In the genomic region with DNA sequence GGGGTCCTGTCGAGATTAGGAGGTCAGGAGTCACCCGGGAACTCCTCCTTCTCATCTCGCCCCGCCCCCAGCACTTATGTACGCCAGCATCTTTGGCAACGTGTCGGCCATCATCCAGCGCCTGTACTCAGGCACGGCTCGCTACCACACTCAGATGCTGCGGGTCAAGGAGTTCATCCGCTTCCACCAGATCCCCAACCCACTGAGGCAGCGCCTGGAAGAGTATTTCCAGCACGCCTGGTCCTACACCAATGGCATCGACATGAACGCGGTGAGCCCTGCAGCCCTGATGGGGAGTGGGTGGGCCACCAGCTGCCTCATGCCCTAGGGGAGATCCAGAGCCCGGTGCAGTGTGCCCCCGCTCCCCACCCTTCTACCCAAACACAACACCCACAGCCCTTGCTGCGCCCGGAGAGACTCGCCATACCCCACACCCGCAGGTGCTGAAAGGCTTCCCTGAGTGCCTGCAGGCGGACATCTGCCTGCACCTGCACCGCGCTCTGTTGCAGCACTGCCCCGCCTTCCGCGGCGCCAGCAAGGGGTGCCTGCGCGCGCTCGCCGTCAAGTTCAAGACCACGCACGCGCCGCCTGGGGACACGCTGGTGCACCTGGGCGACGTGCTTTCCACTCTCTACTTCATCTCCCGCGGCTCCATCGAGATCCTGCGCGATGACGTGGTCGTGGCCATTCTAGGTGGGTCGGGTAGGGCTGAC, we compare ENCODE assay signal across 7 mouse cellular contexts. TPM values are rescaled to one million over a fixed set of nuclear protein-coding genes. Genes with fewer than 3 reads are reported as not detected.
DNase-seq lines count a peak whose midpoint lies in the region; ATAC-seq and TF ChIP-seq lines count a peak whose summit lies in the region.

No protein-coding gene starts in this region.

- TF ChIP-seq CTCF in testis, adult 2 months (IDR thresholded peaks at IDR 0.05; ENCODE audit: control insufficient read depth, insufficient read depth, insufficient replicate concordance, low read depth, low read length) = no peak

- WGBS in embryonic facial prominence, embryonic 12.5 days = 1% methylated on average over 50 of the region's 50 CpGs
- WGBS in intestine, embryonic 16.5 days = 2% methylated on average over 50 of the region's 50 CpGs
- under 1% methylated on average over 50 of the region's 50 CpGs for WGBS in midbrain, embryonic 10.5 days
- WGBS in stomach, embryonic 16.5 days = 2% methylated on average over 50 of the region's 50 CpGs

- ATAC-seq in embryonic facial prominence, embryonic 12.5 days (ENCODE audit: insufficient number of reproducible peaks, insufficient read depth, low FRiP score, low TSS enrichment) = 0 out of 2 replicates have a peak, but pooled peaks have one; percentile 44
- ATAC-seq in intestine, embryonic 16.5 days = peak; percentile 69
- ATAC-seq in stomach, embryonic 16.5 days (ENCODE audit: insufficient read depth, low FRiP score) = no peak

- H3K9ac ChIP-seq in embryonic facial prominence, embryonic 12.5 days = 0 out of 2 replicates have a peak overlapping the region, but pooled peaks have one; percentile 11
- H3K9ac ChIP-seq in intestine, embryonic 16.5 days (ENCODE audit: low read depth, low read length) = peak overlapping the region; percentile 38
- 0 out of 2 replicates have a peak overlapping the region, but pooled peaks have one; percentile 17 for H3K9ac ChIP-seq in stomach, embryonic 16.5 days (ENCODE audit: low read length)

- no peaks in the 10 kb centered on the region for H3K36me3 ChIP-seq in testis, adult 2 months (ENCODE audit: control insufficient read depth, insufficient read depth, low read length)
- H3K36me3 ChIP-seq in embryonic facial prominence, embryonic 12.5 days = no peaks in the 10 kb centered on the region
- no peaks in the 10 kb centered on the region for H3K36me3 ChIP-seq in intestine, embryonic 16.5 days (ENCODE audit: control insufficient read depth, insufficient read depth, low read length)
- no peaks in the 10 kb centered on the region for H3K36me3 ChIP-seq in midbrain, embryonic 10.5 days
- H3K36me3 ChIP-seq in stomach, embryonic 16.5 days (ENCODE audit: control insufficient read depth, insufficient read depth, low read length) = no peaks in the 10 kb centered on the region

- H3K27ac ChIP-seq in testis, adult 2 months (ENCODE audit: control insufficient read depth, insufficient read depth, low read depth, low read length) = no peak overlapping the region
- H3K27ac ChIP-seq in embryonic facial prominence, embryonic 12.5 days = no peak overlapping the region
- H3K27ac ChIP-seq in intestine, embryonic 16.5 days (ENCODE audit: low read length) = no peak overlapping the region
- peak overlapping the region; percentile 49 for H3K27ac ChIP-seq in midbrain, embryonic 10.5 days (replicated peaks)
- H3K27ac ChIP-seq in stomach, embryonic 16.5 days (ENCODE audit: low read length) = no peak overlapping the region

- H3K4me2 ChIP-seq in embryonic facial prominence, embryonic 12.5 days (replicated peaks) = peak overlapping the region; percentile 56
- H3K4me2 ChIP-seq in intestine, embryonic 16.5 days (ENCODE audit: low read depth, low read length) = peak overlapping the region; percentile 68
- peak overlapping the region; percentile 46 for H3K4me2 ChIP-seq in stomach, embryonic 16.5 days (ENCODE audit: low read depth, low read length)

- no peak for DNase-seq in testis, postnatal 10 days (ENCODE audit: low spot score)
- peak; percentile 57 for DNase-seq in midbrain, embryonic 10.5 days (ENCODE audit: low spot score)
- DNase-seq in adrenal gland, postnatal 36 days = no peak

- H3K27me3 ChIP-seq in testis, adult 2 months (ENCODE audit: control insufficient read depth, insufficient read depth, low read length) = no peaks in the 10 kb centered on the region
- peaks cover 28% of the 10 kb centered on the region for H3K27me3 ChIP-seq in embryonic facial prominence, embryonic 12.5 days
- peaks cover 10% of the 10 kb centered on the region for H3K27me3 ChIP-seq in intestine, embryonic 16.5 days (replicated peaks; ENCODE audit: control insufficient read depth, insufficient read depth, low read length)
- peaks cover 35% of the 10 kb centered on the region for H3K27me3 ChIP-seq in midbrain, embryonic 10.5 days (ENCODE audit: low read depth, poor library complexity, severe bottlenecking)
- H3K27me3 ChIP-seq in stomach, embryonic 16.5 days (ENCODE audit: control insufficient read depth, insufficient read depth, low read length) = peaks cover 5% of the 10 kb centered on the region; the same call in 1 of the 2 replicates

- TF ChIP-seq POLR2A in testis, adult 2 months (IDR thresholded peaks at IDR 0.05; ENCODE audit: control insufficient read depth, low read depth, low read length) = no peak

- H3K4me1 ChIP-seq in testis, adult 2 months (ENCODE audit: control insufficient read depth, insufficient read depth, low read length) = peaks cover 11% of the 10 kb centered on the region
- H3K4me1 ChIP-seq in embryonic facial prominence, embryonic 12.5 days = peaks cover 8% of the 10 kb centered on the region; the same call in 1 of the 2 replicates
- peaks cover 8% of the 10 kb centered on the region for H3K4me1 ChIP-seq in intestine, embryonic 16.5 days (ENCODE audit: control insufficient read depth, insufficient read depth, low read length)
- peaks cover 15% of the 10 kb centered on the region for H3K4me1 ChIP-seq in midbrain, embryonic 10.5 days
- H3K4me1 ChIP-seq in stomach, embryonic 16.5 days (ENCODE audit: control insufficient read depth, insufficient read depth, low read length) = peaks cover 5% of the 10 kb centered on the region; the same call in 1 of the 2 replicates

- H3K4me3 ChIP-seq in testis, adult 2 months (ENCODE audit: control insufficient read depth, low read depth, low read length) = peak overlapping the region; percentile 43
- peak overlapping the region; percentile 31 for H3K4me3 ChIP-seq in embryonic facial prominence, embryonic 12.5 days
- H3K4me3 ChIP-seq in intestine, embryonic 16.5 days (ENCODE audit: low read length) = peak overlapping the region; percentile 37
- peak overlapping the region; percentile 58 for H3K4me3 ChIP-seq in midbrain, embryonic 10.5 days
- peak overlapping the region; percentile 18 for H3K4me3 ChIP-seq in stomach, embryonic 16.5 days (replicated peaks; ENCODE audit: low read length)

- H3K9me3 ChIP-seq in embryonic facial prominence, embryonic 12.5 days = no peaks in the 10 kb centered on the region
- no peaks in the 10 kb centered on the region for H3K9me3 ChIP-seq in intestine, embryonic 16.5 days (ENCODE audit: control insufficient read depth, low read length)
- H3K9me3 ChIP-seq in midbrain, embryonic 10.5 days (replicated peaks) = no peaks in the 10 kb centered on the region
- H3K9me3 ChIP-seq in stomach, embryonic 16.5 days (replicated peaks; ENCODE audit: control insufficient read depth, low read length) = no peaks in the 10 kb centered on the region

RNA-seq across cellular contexts. Expression of a gene that starts 12.3 kb away (rescaled TPM):
- 0.41 and 0.46 TPM in 2 replicates for polyA plus RNA-seq in testis, adult 2 months (2012; rRNA removed)
- 1.3 and 3.4 TPM in 2 replicates for polyA plus RNA-seq in embryonic facial prominence, embryonic 12.5 days (2016; fragmentation: Nextera tagmentation; extraction: Ambion mirVana)
- 2.1 and 2.6 TPM in 2 replicates for polyA plus RNA-seq in intestine, embryonic 16.5 days (2015; fragmentation: Nextera tagmentation; extraction: Ambion mirVana)
- polyA plus RNA-seq in midbrain, embryonic 10.5 days (2016; fragmentation: Nextera tagmentation; extraction: Ambion mirVana) = 0.31 and 0.33 TPM in 2 replicates
- 0.46 and 0.92 TPM in 2 replicates for polyA plus RNA-seq in stomach, embryonic 16.5 days (2015; fragmentation: Nextera tagmentation; extraction: Ambion mirVana)
- total RNA-seq in adrenal gland, postnatal 36 days (2021) = under 1 TPM in 1 of 2 experiments, not detected in 1; 0.13 TPM

RNA-seq across cellular contexts. Expression of a gene that starts 16.5 kb away (rescaled TPM):
- polyA plus RNA-seq in testis, adult 2 months (2012; rRNA removed) = 65.9 and 66.7 TPM in 2 replicates
- 90.6 and 93.4 TPM in 2 replicates for polyA plus RNA-seq in embryonic facial prominence, embryonic 12.5 days (2016; fragmentation: Nextera tagmentation; extraction: Ambion mirVana)
- polyA plus RNA-seq in intestine, embryonic 16.5 days (2015; fragmentation: Nextera tagmentation; extraction: Ambion mirVana) = 42.7 and 48.0 TPM in 2 replicates
- 76.8 and 98.1 TPM in 2 replicates for polyA plus RNA-seq in midbrain, embryonic 10.5 days (2016; fragmentation: Nextera tagmentation; extraction: Ambion mirVana)
- polyA plus RNA-seq in stomach, embryonic 16.5 days (2015; fragmentation: Nextera tagmentation; extraction: Ambion mirVana) = 53.3 and 54.3 TPM in 2 replicates
- 10 to 100 TPM; 53.7 to 58.7 TPM for total RNA-seq in adrenal gland, postnatal 36 days (2021)

RNA-seq across cellular contexts. Expression of a gene that starts 25.7 kb away (rescaled TPM):
- polyA plus RNA-seq in testis, adult 2 months (2012; rRNA removed) = 78.7 and 82.6 TPM in 2 replicates
- not detected in 2 replicates for polyA plus RNA-seq in embryonic facial prominence, embryonic 12.5 days (2016; fragmentation: Nextera tagmentation; extraction: Ambion mirVana)
- polyA plus RNA-seq in intestine, embryonic 16.5 days (2015; fragmentation: Nextera tagmentation; extraction: Ambion mirVana) = 0.07 TPM in 1 of 2 replicates, not detected in the other
- not detected in 2 replicates for polyA plus RNA-seq in midbrain, embryonic 10.5 days (2016; fragmentation: Nextera tagmentation; extraction: Ambion mirVana)
- polyA plus RNA-seq in stomach, embryonic 16.5 days (2015; fragmentation: Nextera tagmentation; extraction: Ambion mirVana) = not detected in 2 replicates
- not detected for total RNA-seq in adrenal gland, postnatal 36 days (2021)

RNA-seq across cellular contexts. Expression of a gene that starts 45.7 kb away (rescaled TPM):
- polyA plus RNA-seq in testis, adult 2 months (2012; rRNA removed) = 3.5 and 4.3 TPM in 2 replicates
- polyA plus RNA-seq in embryonic facial prominence, embryonic 12.5 days (2016; fragmentation: Nextera tagmentation; extraction: Ambion mirVana) = 10.8 and 11.1 TPM in 2 replicates
- 14.0 and 17.7 TPM in 2 replicates for polyA plus RNA-seq in intestine, embryonic 16.5 days (2015; fragmentation: Nextera tagmentation; extraction: Ambion mirVana)
- polyA plus RNA-seq in midbrain, embryonic 10.5 days (2016; fragmentation: Nextera tagmentation; extraction: Ambion mirVana) = 13.7 and 14.1 TPM in 2 replicates
- polyA plus RNA-seq in stomach, embryonic 16.5 days (2015; fragmentation: Nextera tagmentation; extraction: Ambion mirVana) = 10.5 and 12.2 TPM in 2 replicates
- 10 to 100 TPM; 27.2 to 36.0 TPM for total RNA-seq in adrenal gland, postnatal 36 days (2021)

RNA-seq across cellular contexts. Expression of a gene that starts 52.5 kb away (rescaled TPM):
- polyA plus RNA-seq in testis, adult 2 months (2012; rRNA removed) = 389 and 421 TPM in 2 replicates
- 0.68 and 0.69 TPM in 2 replicates for polyA plus RNA-seq in embryonic facial prominence, embryonic 12.5 days (2016; fragmentation: Nextera tagmentation; extraction: Ambion mirVana)
- 18.6 and 41.2 TPM in 2 replicates for polyA plus RNA-seq in intestine, embryonic 16.5 days (2015; fragmentation: Nextera tagmentation; extraction: Ambion mirVana)
- polyA plus RNA-seq in midbrain, embryonic 10.5 days (2016; fragmentation: Nextera tagmentation; extraction: Ambion mirVana) = 0.75 and 0.85 TPM in 2 replicates
- 3.3 and 3.5 TPM in 2 replicates for polyA plus RNA-seq in stomach, embryonic 16.5 days (2015; fragmentation: Nextera tagmentation; extraction: Ambion mirVana)
- 10 to 100 TPM in 1 of 2 experiments, 1 to 10 TPM in 1; 8.0 to 15.5 TPM for total RNA-seq in adrenal gland, postnatal 36 days (2021)

Comparison
In these comparisons a context has a peak if more than half of its experiments do, and no peak if none do; other contexts are left out.
1. RNA of a gene that starts 25.7 kb away (polyA plus RNA-seq): 78.7 to 82.6 TPM in testis, adult 2 months; 0.07 TPM in intestine, embryonic 16.5 days, not detected in embryonic facial prominence, embryonic 12.5 days, not detected in midbrain, embryonic 10.5 days and not detected in stomach, embryonic 16.5 days; every median in the first group is over 10 times any median in the second.
2. Peak in every context shown above with its lines, with median percentiles within 50 percentile points of each other: H3K4me3 ChIP-seq, H3K4me2 ChIP-seq and H3K9ac ChIP-seq.